In the genomic region with DNA sequence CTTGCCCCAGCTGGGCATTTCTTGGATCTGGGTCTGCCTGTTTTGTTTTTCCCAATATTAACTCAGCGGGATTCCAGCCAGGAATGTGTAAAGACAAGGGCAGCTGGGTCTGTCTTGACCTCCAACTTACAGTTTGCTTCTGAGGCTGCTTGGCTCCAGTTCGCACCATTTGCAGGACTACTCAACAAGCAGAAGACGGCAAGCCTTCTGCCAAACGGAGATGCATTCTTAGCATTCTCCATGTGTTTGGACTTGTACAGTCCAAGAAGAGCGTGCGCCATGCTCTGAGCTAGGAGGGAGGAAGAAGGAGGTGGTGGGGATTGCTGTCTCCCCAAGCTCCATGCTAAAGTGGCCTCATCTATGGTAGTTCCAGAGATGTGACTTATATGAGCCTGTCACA, we compare ENCODE assay signal across 12 mouse cellular contexts.
A peak's percentile ranks its signal among the peaks of the same experiment; 100 is the strongest.
DNase-seq lines count a peak whose midpoint lies in the region; ATAC-seq lines count a peak whose summit lies in the region.
"Had no signal": no experiment of that assay in that cellular context is flagged by ENCODE, and none has a peak within 500 bp of the region (broad histone marks: within the 10 kb centered on the region; RNA-seq: fewer than 3 reads in every experiment).

No protein-coding gene starts in this region.

- peaks cover 36% of the 10 kb centered on the region for H3K4me1 ChIP-seq in forebrain, embryonic 15.5 days
- H3K4me1 ChIP-seq in forebrain, embryonic 12.5 days: no peaks in the 10 kb centered on the region
- H3K4me1 ChIP-seq in hindbrain, embryonic 12.5 days: no peaks in the 10 kb centered on the region
- H3K4me1 ChIP-seq: limb, embryonic 13.5 days; midbrain, embryonic 12.5 days had no signal

- no peaks in the 10 kb centered on the region for H3K27me3 ChIP-seq in forebrain, embryonic 15.5 days
- H3K27me3 ChIP-seq in forebrain, embryonic 12.5 days: no peaks in the 10 kb centered on the region
- no peaks in the 10 kb centered on the region for H3K27me3 ChIP-seq in hindbrain, embryonic 12.5 days
- H3K27me3 ChIP-seq: CH12.LX; limb, embryonic 13.5 days; midbrain, embryonic 12.5 days had no signal

- H3K4me3 ChIP-seq in forebrain, embryonic 15.5 days: no peak overlapping the region
- H3K4me3 ChIP-seq in forebrain, embryonic 12.5 days (replicated peaks): no peak overlapping the region
- H3K4me3 ChIP-seq in hindbrain, embryonic 12.5 days: no peak overlapping the region
- H3K4me3 ChIP-seq: limb, embryonic 13.5 days; midbrain, embryonic 12.5 days had no signal

- peak; percentile 59 for ATAC-seq in forebrain, embryonic 15.5 days (replicated peaks)
- ATAC-seq in forebrain, embryonic 12.5 days (ENCODE audit: low FRiP score): no peak
- no peak for ATAC-seq in hindbrain, embryonic 12.5 days (ENCODE audit: low FRiP score)

- WGBS in forebrain, embryonic 15.5 days: 54% methylated on average over 6 of the region's 6 CpGs
- 78% methylated on average over 6 of the region's 6 CpGs for WGBS in forebrain, embryonic 12.5 days
- WGBS in hindbrain, embryonic 12.5 days: 76% methylated on average over 6 of the region's 6 CpGs

- no peak overlapping the region for H3K9ac ChIP-seq in forebrain, embryonic 15.5 days (replicated peaks)
- no peak overlapping the region for H3K9ac ChIP-seq in forebrain, embryonic 12.5 days
- no peak overlapping the region for H3K9ac ChIP-seq in hindbrain, embryonic 12.5 days
- H3K9ac ChIP-seq: limb, embryonic 13.5 days; midbrain, embryonic 12.5 days had no signal

- peak; percentile 45 for DNase-seq in left cerebral cortex, postnatal 4 days
- no peak for DNase-seq in left cerebral cortex, postnatal 25 days (ENCODE audit: low spot score in 2 of 2)
- peak; percentile 32 for DNase-seq in brain, embryonic 18.5 days (ENCODE audit: low read depth, low spot score)
- peak; percentile 41 for DNase-seq in lung, postnatal 14 days
- DNase-seq in thymus, postnatal 25 days: no peak
- DNase-seq: adrenal gland, postnatal 25 days had no signal

- H3K4me2 ChIP-seq in forebrain, embryonic 15.5 days (replicated peaks): no peak overlapping the region
- no peak overlapping the region for H3K4me2 ChIP-seq in forebrain, embryonic 12.5 days
- H3K4me2 ChIP-seq in hindbrain, embryonic 12.5 days (replicated peaks): no peak overlapping the region
- H3K4me2 ChIP-seq: limb, embryonic 13.5 days; midbrain, embryonic 12.5 days had no signal

- H3K36me3 ChIP-seq in forebrain, embryonic 15.5 days: no peaks in the 10 kb centered on the region
- no peaks in the 10 kb centered on the region for H3K36me3 ChIP-seq in forebrain, embryonic 12.5 days (replicated peaks)
- no peaks in the 10 kb centered on the region for H3K36me3 ChIP-seq in hindbrain, embryonic 12.5 days
- H3K36me3 ChIP-seq: limb, embryonic 13.5 days; midbrain, embryonic 12.5 days had no signal

- peak overlapping the region; percentile 82 for H3K27ac ChIP-seq in forebrain, embryonic 15.5 days (replicated peaks)
- H3K27ac ChIP-seq in forebrain, embryonic 12.5 days: no peak overlapping the region
- H3K27ac ChIP-seq in hindbrain, embryonic 12.5 days: no peak overlapping the region
- H3K27ac ChIP-seq: limb, embryonic 13.5 days; midbrain, embryonic 12.5 days had no signal

- no peaks in the 10 kb centered on the region for H3K9me3 ChIP-seq in forebrain, embryonic 15.5 days
- H3K9me3 ChIP-seq in forebrain, embryonic 12.5 days: no peaks in the 10 kb centered on the region
- H3K9me3 ChIP-seq in hindbrain, embryonic 12.5 days (replicated peaks): no peaks in the 10 kb centered on the region
- H3K9me3 ChIP-seq: limb, embryonic 13.5 days; midbrain, embryonic 12.5 days had no signal

- intact Hi-C loops in left cerebral cortex, postnatal 4 days (cut with DNase I): loop anchor here (5.0 to 10.0 kb wide), 2 partner anchors 72 to 221 kb away; a partner anchor contains a TSS
- intact Hi-C loops in left cerebral cortex, postnatal 25 days (cut with DNase I): no loop called here

Comparison
In these comparisons a context has a peak if more than half of its experiments do, and no peak if none do; other contexts are left out.
1. DNase-seq: peak in left cerebral cortex, postnatal 4 days (single experiment), brain, embryonic 18.5 days (single experiment) and lung, postnatal 14 days (single experiment); none in left cerebral cortex, postnatal 25 days (0 of 2) and thymus, postnatal 25 days (single experiment).